Mouse (Mus musculus) c-Kit-positive CD71-positive TER-119-negative erythroid progenitor cells, embryonic 14.5 days (primary cell): ENCODE measurements at regions not wholly inside any gene's neighbourhood (a gene's known extent, or its start where the extent isn't known, plus 50 kb on each side); places are given as distances from the start of the nearest gene placed in this dataset.

Experiments
- DNase-seq: peaks from one replicate; pipeline ENCODE4 v3.0.0-alpha.2; 2013; ENCODE audit warnings: low read depth

GRCm38 (mm10) chr3:38579781-38580180, 95.1 kb upstream of the Ankrd50 start:
- no peak for DNase-seq

- DNase-seq: no peak
These were observed 93.4 kb upstream of the Ankrd50 start for GRCm38 (mm10) chr3:38577890-38578628.

GRCm38 (mm10) chr3:38573594-38573993, 89.0 kb upstream of the Ankrd50 start:
- DNase-seq: no peak

- no peak for DNase-seq
These were observed 87.5 kb upstream of the Ankrd50 start for GRCm38 (mm10) chr3:38572159-38572558.

- DNase-seq: no peak
These were observed 86.6 kb upstream of the Ankrd50 start for GRCm38 (mm10) chr3:38571224-38571623.

GRCm38 (mm10) chr3:38569001-38569400, 84.4 kb upstream of the Ankrd50 start:
- no peak for DNase-seq

GRCm38 (mm10) chr3:38568596-38568975, 83.9 kb upstream of the Ankrd50 start:
- no peak for DNase-seq

GRCm38 (mm10) chr3:38567946-38568595, 83.4 kb upstream of the Ankrd50 start:
- DNase-seq: no peak

GRCm38 (mm10) chr3:38566576-38566975, 81.9 kb upstream of the Ankrd50 start:
- no peak for DNase-seq

- no peak for DNase-seq
These were observed 80.2 kb upstream of the Ankrd50 start for GRCm38 (mm10) chr3:38564844-38565243.

GRCm38 (mm10) chr3:38564364-38564763, 79.7 kb upstream of the Ankrd50 start:
- no peak for DNase-seq

GRCm38 (mm10) chr3:38561186-38561585, 76.5 kb upstream of the Ankrd50 start:
- no peak for DNase-seq

- no peak for DNase-seq
These were observed 71.3 kb upstream of the Ankrd50 start for GRCm38 (mm10) chr3:38555939-38556338.

- DNase-seq: no peak
These were observed 68.9 kb upstream of the Ankrd50 start for GRCm38 (mm10) chr3:38553470-38554043.

GRCm38 (mm10) chr3:38547032-38547431, 62.4 kb upstream of the Ankrd50 start:
- no peak for DNase-seq

- DNase-seq: no peak
These were observed 60.9 kb upstream of the Ankrd50 start for GRCm38 (mm10) chr3:38545501-38545896.

- DNase-seq: no peak
These were observed 60.3 kb upstream of the Ankrd50 start for GRCm38 (mm10) chr3:38544718-38545500.

- DNase-seq: no peak
These were observed 59.2 kb upstream of the Ankrd50 start for GRCm38 (mm10) chr3:38543816-38544215.

GRCm38 (mm10) chr3:38541296-38541695, 56.7 kb upstream of the Ankrd50 start:
- no peak for DNase-seq

GRCm38 (mm10) chr3:38538309-38538708, 53.7 kb upstream of the Ankrd50 start:
- DNase-seq: no peak

- DNase-seq: no peak
These were observed 53.1 kb upstream of the Ankrd50 start for GRCm38 (mm10) chr3:38537770-38538169.
